Mouse (Mus musculus): ENCODE measurements at regions not wholly inside any gene's neighbourhood (a gene's known extent, or its start where the extent isn't known, plus 50 kb on each side); places are given as distances from the start of the nearest gene placed in this dataset.
"Not testable (repeated sequence)": the region's sequence is repeated elsewhere in the genome, so short reads cannot be mapped to it uniquely, and the experiment has no call there.

DNA sequence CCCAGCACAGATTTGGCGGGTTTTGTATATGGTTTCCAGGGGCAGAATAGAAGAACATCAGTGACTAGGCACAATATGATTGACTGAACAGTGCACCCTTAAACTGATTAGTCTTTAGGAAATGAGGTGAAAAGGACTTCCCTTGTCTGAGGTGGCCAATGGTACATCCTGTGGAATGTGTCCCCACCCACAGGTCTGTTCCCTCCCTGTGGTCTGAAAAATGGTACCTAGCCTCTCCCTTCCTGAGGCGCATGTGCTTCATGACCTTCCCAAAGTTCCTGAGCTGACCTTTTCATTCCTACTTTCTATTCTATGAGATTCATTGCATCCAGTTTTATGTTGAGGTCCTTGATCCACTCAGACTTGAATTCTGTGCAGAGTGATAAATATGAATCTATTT is 76.0 kb downstream of the Zfp97 start:
- not testable (repeated sequence) for DNase-seq

DNA sequence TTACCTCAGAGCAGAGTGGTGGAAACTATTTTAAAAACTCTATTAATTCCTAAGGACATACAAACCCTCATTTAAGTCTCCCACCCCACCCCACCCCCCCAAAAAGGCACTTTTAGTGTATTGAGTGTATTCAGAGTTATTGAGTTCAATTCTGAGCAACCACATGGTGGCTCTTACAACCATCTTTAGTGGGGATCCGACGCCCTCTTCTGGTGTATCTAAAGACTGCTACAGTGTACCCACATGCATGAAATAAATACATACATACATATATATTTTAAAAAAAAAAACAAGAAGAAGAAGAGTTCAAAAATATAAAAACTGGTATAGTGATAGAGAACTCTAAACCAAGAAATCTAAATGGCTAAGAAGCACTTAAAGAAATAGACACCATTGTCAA is 107.9 kb downstream of the Zfp97 start:
- DNase-seq, result no peak

DNA sequence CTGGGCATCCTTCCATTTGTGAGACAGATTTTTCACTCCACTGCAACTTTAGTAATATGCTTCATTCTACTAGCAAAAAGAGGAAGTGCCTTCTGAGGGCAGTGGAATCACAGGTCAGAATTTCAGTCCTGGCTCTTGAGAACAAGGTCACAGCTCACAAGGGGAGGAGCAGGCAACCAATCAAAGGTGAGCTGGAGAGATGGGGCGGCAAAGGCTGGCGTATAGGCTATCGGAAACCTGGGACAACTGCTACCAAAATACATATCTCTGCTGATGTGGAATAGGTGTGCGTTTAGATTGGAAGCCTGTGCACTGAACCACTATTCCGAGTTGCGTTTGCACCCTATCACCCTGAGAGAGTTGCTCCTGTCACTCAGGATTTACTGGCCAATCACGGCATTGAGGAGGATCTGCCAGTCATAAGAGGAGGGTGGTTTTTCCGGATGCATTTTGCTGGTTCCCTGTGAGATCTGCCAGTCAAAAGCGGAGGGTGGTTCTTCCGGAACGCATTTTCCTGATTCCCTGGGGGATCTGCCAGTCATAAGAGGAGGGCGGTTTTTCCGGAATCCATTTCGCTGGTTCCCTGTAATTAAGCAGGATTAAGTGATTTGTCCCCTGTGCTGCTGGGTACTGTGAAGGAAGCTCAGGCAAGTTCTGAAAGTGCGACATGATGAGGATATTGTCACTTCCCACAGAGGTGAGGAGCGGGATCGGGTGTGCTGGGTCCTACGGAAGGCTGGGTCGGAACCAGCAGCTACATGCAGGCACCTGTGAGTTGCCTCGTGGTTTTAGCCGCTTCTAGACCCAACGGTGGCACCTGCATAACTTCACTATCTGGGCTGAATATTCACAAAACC is 113.3 kb downstream of the Zfp97 start:
- DNase-seq, result peak; percentile 99

DNA sequence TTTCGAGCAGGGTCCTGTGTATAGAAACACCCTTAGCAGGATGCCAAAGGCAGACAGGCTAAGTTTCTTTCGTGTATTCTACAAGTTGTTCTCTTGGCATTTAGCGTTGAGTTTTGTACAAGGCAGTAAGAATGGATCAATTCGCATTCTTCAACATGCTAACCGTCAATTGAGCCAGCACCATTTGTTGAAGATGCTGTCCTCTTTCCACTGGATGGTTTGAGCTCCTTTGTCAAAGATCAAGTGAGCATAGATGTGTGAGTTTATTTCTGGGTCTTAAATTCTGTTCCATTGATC is 113.9 kb downstream of the Zfp97 start:
- not testable (repeated sequence) for DNase-seq
